Mouse (Mus musculus): ENCODE data around the gene Pdgfc. TPM values are rescaled to one million over a fixed set of nuclear protein-coding genes. Genes with fewer than 3 reads are reported as not detected.
"Not testable (repeated sequence)": the region's sequence is repeated elsewhere in the genome, so short reads cannot be mapped to it uniquely, and the experiment has no call there.

The Pdgfc gene
- polyA plus RNA-seq, 1 experiment from 2014 or later = 0.44 TPM

DNA sequence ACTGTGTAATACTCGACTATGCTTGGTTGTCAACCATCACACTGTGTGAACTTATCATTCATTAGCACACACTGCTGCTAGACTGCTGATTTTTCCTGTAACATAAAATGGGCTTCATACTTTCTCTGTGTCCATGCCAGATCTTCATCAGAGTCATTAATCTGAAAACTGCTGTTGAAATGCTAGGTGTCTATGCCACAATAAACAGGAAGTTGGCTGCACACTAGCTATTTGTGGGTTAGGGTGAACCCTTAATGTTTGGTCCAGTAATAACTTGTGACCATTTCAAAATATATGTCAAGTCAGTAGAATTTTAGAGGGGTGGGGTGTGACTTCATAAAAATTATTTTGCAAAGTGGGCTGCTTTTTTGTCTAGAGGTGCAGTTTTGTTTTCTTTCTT lies 84.4 kb downstream of the Pdgfc start:
- no peaks in the 10 kb centered on the region for H3K4me1 ChIP-seq (ENCODE audit: control insufficient read depth, low read depth, low read length)
- ATAC-seq (ENCODE audit: low read depth) = no peak
- 46% methylated on average over 1 of the region's 1 CpGs for WGBS (ENCODE audit: insufficient replicate concordance)
- H3K27me3 ChIP-seq (ENCODE audit: control insufficient read depth, insufficient read depth, low read depth, low read length) = no peaks in the 10 kb centered on the region
- no peak overlapping the region for H3K4me2 ChIP-seq (ENCODE audit: low read depth, low read length)
- no peak overlapping the region for H3K27ac ChIP-seq (ENCODE audit: low read length)
- no peak overlapping the region for H3K4me3 ChIP-seq (ENCODE audit: low read depth, low read length)
- no peaks in the 10 kb centered on the region for H3K36me3 ChIP-seq (ENCODE audit: control insufficient read depth, insufficient read depth)
- no peaks in the 10 kb centered on the region for H3K9me3 ChIP-seq (replicated peaks; ENCODE audit: control insufficient read depth, low read length)
- H3K9ac ChIP-seq (ENCODE audit: low read depth, low read length) = no peak overlapping the region

- Histone ChIP-seq H3K9ac (ENCODE audit: low read depth, low read length) (no peak overlapping the region), H3K9me3 (replicated peaks; ENCODE audit: control insufficient read depth, low read length) (no peaks in the 10 kb centered on the region), H3K27ac (ENCODE audit: low read length) (no peak overlapping the region), H3K27me3 (ENCODE audit: control insufficient read depth, insufficient read depth, low read depth, low read length) (no peaks in the 10 kb centered on the region), H3K36me3 (ENCODE audit: control insufficient read depth, insufficient read depth) (no peaks in the 10 kb centered on the region), H3K4me3 (ENCODE audit: low read depth, low read length) (no peak overlapping the region), H3K4me2 (ENCODE audit: low read depth, low read length) (no peak overlapping the region), H3K4me1 (ENCODE audit: control insufficient read depth, low read depth, low read length) (no peaks in the 10 kb centered on the region)
- WGBS (ENCODE audit: insufficient replicate concordance) = 59% methylated on average over 1 of the region's 1 CpGs
- no peak for ATAC-seq (ENCODE audit: low read depth)
Measured at GRCm38 (mm10) chr3:81121731-81122130, 85.5 kb downstream of the Pdgfc start.

DNA sequence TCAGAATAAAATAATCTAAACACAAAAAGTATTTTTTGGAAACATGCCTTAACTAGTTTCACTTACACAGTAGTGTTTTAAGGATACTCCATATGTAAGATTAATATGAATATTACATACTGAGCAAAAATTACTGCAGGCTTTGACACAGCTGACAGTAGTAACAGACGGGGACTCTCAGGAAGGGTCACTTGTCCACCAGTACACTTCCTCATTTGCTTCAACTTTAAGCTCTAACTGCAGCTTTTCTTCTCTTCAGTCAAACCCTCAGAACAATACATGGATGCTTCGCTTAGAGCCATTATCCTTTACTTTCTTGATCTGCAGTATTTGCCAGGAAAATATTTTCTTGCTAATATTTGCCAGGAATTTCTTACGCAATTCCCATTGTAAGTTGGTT lies 87.2 kb downstream of the Pdgfc start:
- no peak overlapping the region for H3K4me2 ChIP-seq (ENCODE audit: low read depth, low read length)
- H3K27me3 ChIP-seq (ENCODE audit: control insufficient read depth, insufficient read depth, low read depth, low read length) = no peaks in the 10 kb centered on the region
- no peak overlapping the region for H3K27ac ChIP-seq (ENCODE audit: low read length)
- H3K4me1 ChIP-seq (ENCODE audit: control insufficient read depth, low read depth, low read length) = no peaks in the 10 kb centered on the region
- H3K36me3 ChIP-seq (ENCODE audit: control insufficient read depth, insufficient read depth) = no peaks in the 10 kb centered on the region
- ATAC-seq (ENCODE audit: low read depth) = no peak
- WGBS (ENCODE audit: insufficient replicate concordance) = 50% methylated on average over 3 of the region's 3 CpGs
- H3K4me3 ChIP-seq (ENCODE audit: low read depth, low read length) = no peak overlapping the region
- H3K9me3 ChIP-seq (replicated peaks; ENCODE audit: control insufficient read depth, low read length) = no peaks in the 10 kb centered on the region
- no peak overlapping the region for H3K9ac ChIP-seq (ENCODE audit: low read depth, low read length)

- ATAC-seq (ENCODE audit: low read depth) = no peak
- Histone ChIP-seq H3K4me3 (ENCODE audit: low read depth, low read length) (no peak overlapping the region), H3K27ac (ENCODE audit: low read length) (no peak overlapping the region), H3K4me1 (ENCODE audit: control insufficient read depth, low read depth, low read length) (no peaks in the 10 kb centered on the region), H3K4me2 (ENCODE audit: low read depth, low read length) (no peak overlapping the region), H3K9ac (ENCODE audit: low read depth, low read length) (no peak overlapping the region), H3K36me3 (ENCODE audit: control insufficient read depth, insufficient read depth) (no peaks in the 10 kb centered on the region), H3K27me3 (ENCODE audit: control insufficient read depth, insufficient read depth, low read depth, low read length) (no peaks in the 10 kb centered on the region), H3K9me3 (replicated peaks; ENCODE audit: control insufficient read depth, low read length) (no peaks in the 10 kb centered on the region)
- 37% methylated on average over 2 of the region's 2 CpGs for WGBS (ENCODE audit: insufficient replicate concordance)
Measured at GRCm38 (mm10) chr3:81127013-81127412, 90.8 kb downstream of the Pdgfc start.

GRCm38 (mm10) chr3:81136985-81137384 lies 100.8 kb downstream of the Pdgfc start:
- no peaks in the 10 kb centered on the region for H3K27me3 ChIP-seq (ENCODE audit: control insufficient read depth, insufficient read depth, low read depth, low read length)
- no peak overlapping the region for H3K4me2 ChIP-seq (ENCODE audit: low read depth, low read length)
- no peak overlapping the region for H3K27ac ChIP-seq (ENCODE audit: low read length)
- no peaks in the 10 kb centered on the region for H3K36me3 ChIP-seq (ENCODE audit: control insufficient read depth, insufficient read depth)
- H3K9ac ChIP-seq (ENCODE audit: low read depth, low read length) = no peak overlapping the region
- H3K9me3 ChIP-seq (replicated peaks; ENCODE audit: control insufficient read depth, low read length) = no peaks in the 10 kb centered on the region
- WGBS (ENCODE audit: insufficient replicate concordance) = 55% methylated on average over 3 of the region's 3 CpGs
- H3K4me3 ChIP-seq (ENCODE audit: low read depth, low read length) = no peak overlapping the region
- no peak for ATAC-seq (ENCODE audit: low read depth)
- H3K4me1 ChIP-seq (ENCODE audit: control insufficient read depth, low read depth, low read length) = no peaks in the 10 kb centered on the region

DNA sequence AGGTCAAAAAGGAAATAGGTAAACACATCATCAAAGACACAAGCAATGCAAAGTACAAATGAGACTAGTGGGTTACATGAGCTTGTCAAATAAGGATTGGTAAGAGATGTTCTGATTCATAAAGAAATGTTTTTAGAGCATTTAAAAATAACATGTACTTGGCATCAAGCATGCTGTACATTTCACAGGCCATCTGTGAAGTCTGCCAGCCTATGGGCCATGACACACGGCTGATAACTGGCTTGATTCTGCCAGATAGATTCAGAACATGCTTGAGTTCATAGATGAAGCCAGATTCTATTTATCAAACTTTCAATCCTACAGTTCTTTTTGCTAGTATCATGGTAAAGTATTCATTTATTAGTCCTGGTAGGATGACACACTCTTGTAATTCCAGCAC lies 101.8 kb downstream of the Pdgfc start:
- 64% methylated on average over 1 of the region's 1 CpGs for WGBS (ENCODE audit: insufficient replicate concordance)
- H3K4me1 ChIP-seq (ENCODE audit: control insufficient read depth, low read depth, low read length); H3K4me2 ChIP-seq (ENCODE audit: low read depth, low read length): not testable (repeated sequence)

GRCm38 (mm10) chr3:81143730-81144129 lies 107.5 kb downstream of the Pdgfc start:
- Histone ChIP-seq H3K9me3 (replicated peaks; ENCODE audit: control insufficient read depth, low read length) (no peaks in the 10 kb centered on the region), H3K4me2 (ENCODE audit: low read depth, low read length) (no peak overlapping the region), H3K27me3 (ENCODE audit: control insufficient read depth, insufficient read depth, low read depth, low read length) (no peaks in the 10 kb centered on the region), H3K4me3 (ENCODE audit: low read depth, low read length) (no peak overlapping the region), H3K27ac (ENCODE audit: low read length) (no peak overlapping the region), H3K9ac (ENCODE audit: low read depth, low read length) (no peak overlapping the region), H3K4me1 (ENCODE audit: control insufficient read depth, low read depth, low read length) (no peaks in the 10 kb centered on the region), H3K36me3 (ENCODE audit: control insufficient read depth, insufficient read depth) (no peaks in the 10 kb centered on the region)
- ATAC-seq (ENCODE audit: low read depth) = no peak

More for the DNA sequence above, 101.8 kb downstream of the Pdgfc start:
- not testable (repeated sequence) for H3K9me3 ChIP-seq (replicated peaks; ENCODE audit: control insufficient read depth, low read length); H3K36me3 ChIP-seq (ENCODE audit: control insufficient read depth, insufficient read depth); H3K27ac ChIP-seq (ENCODE audit: low read length); H3K27me3 ChIP-seq (ENCODE audit: control insufficient read depth, insufficient read depth, low read depth, low read length); H3K4me3 ChIP-seq (ENCODE audit: low read depth, low read length); H3K9ac ChIP-seq (ENCODE audit: low read depth, low read length); ATAC-seq (ENCODE audit: low read depth)

GRCm38 (mm10) chr3:81149109-81149521 lies 112.9 kb downstream of the Pdgfc start:
- Histone ChIP-seq H3K27ac (ENCODE audit: low read length) (no peak overlapping the region), H3K4me1 (ENCODE audit: control insufficient read depth, low read depth, low read length) (no peaks in the 10 kb centered on the region), H3K4me3 (ENCODE audit: low read depth, low read length) (no peak overlapping the region), H3K9me3 (replicated peaks; ENCODE audit: control insufficient read depth, low read length) (no peaks in the 10 kb centered on the region), H3K27me3 (ENCODE audit: control insufficient read depth, insufficient read depth, low read depth, low read length) (no peaks in the 10 kb centered on the region), H3K9ac (ENCODE audit: low read depth, low read length) (no peak overlapping the region), H3K36me3 (ENCODE audit: control insufficient read depth, insufficient read depth) (no peaks in the 10 kb centered on the region), H3K4me2 (ENCODE audit: low read depth, low read length) (no peak overlapping the region)
- no peak for ATAC-seq (ENCODE audit: low read depth)
- 33% methylated on average over 3 of the region's 3 CpGs for WGBS (ENCODE audit: insufficient replicate concordance)

DNA sequence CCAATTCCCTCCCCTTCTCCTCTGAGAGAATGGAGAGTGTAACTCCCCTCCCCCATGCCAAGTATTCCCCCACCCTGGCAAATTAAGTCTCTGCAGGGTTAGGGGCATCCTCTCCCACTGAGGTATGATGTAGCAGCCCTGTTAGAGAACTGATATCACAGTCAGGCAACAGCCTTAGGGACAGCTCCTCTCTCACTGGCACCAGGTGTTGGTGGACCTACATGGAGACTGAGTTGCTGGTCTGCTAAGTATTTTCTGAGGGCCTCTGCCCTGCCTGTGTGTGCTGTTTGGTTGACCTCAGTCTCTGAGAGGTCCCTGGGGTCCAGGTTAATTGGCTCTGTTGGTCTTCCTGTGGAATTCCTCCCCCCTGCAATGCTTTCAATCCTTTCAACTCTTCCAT lies 114.0 kb downstream of the Pdgfc start:
- no peak overlapping the region for H3K4me2 ChIP-seq (ENCODE audit: low read depth, low read length)
- H3K36me3 ChIP-seq (ENCODE audit: control insufficient read depth, insufficient read depth) = no peaks in the 10 kb centered on the region
- no peaks in the 10 kb centered on the region for H3K9me3 ChIP-seq (replicated peaks; ENCODE audit: control insufficient read depth, low read length)
- no peak for ATAC-seq (ENCODE audit: low read depth)
- no peak overlapping the region for H3K4me3 ChIP-seq (ENCODE audit: low read depth, low read length)
- no peak overlapping the region for H3K27ac ChIP-seq (ENCODE audit: low read length)
- no peaks in the 10 kb centered on the region for H3K27me3 ChIP-seq (ENCODE audit: control insufficient read depth, insufficient read depth, low read depth, low read length)
- no peak overlapping the region for H3K9ac ChIP-seq (ENCODE audit: low read depth, low read length)
- no peaks in the 10 kb centered on the region for H3K4me1 ChIP-seq (ENCODE audit: control insufficient read depth, low read depth, low read length)

- no peak for ATAC-seq (ENCODE audit: low read depth)
- no peaks in the 10 kb centered on the region for H3K9me3 ChIP-seq (replicated peaks; ENCODE audit: control insufficient read depth, low read length)
- no peaks in the 10 kb centered on the region for H3K27me3 ChIP-seq (ENCODE audit: control insufficient read depth, insufficient read depth, low read depth, low read length)
- H3K4me3 ChIP-seq (ENCODE audit: low read depth, low read length) = no peak overlapping the region
- no peak overlapping the region for H3K4me2 ChIP-seq (ENCODE audit: low read depth, low read length)
- no peak overlapping the region for H3K27ac ChIP-seq (ENCODE audit: low read length)
- 33% methylated on average over 1 of the region's 1 CpGs for WGBS (ENCODE audit: insufficient replicate concordance)
- no peak overlapping the region for H3K9ac ChIP-seq (ENCODE audit: low read depth, low read length)
- no peaks in the 10 kb centered on the region for H3K36me3 ChIP-seq (ENCODE audit: control insufficient read depth, insufficient read depth)
- H3K4me1 ChIP-seq (ENCODE audit: control insufficient read depth, low read depth, low read length) = no peaks in the 10 kb centered on the region
Measured at GRCm38 (mm10) chr3:81154420-81154819, 118.2 kb downstream of the Pdgfc start.

All from liver, embryonic 16.5 days (tissue).